Mouse (Mus musculus): Measurements from ENCODE around the gene Olfr1216.
"Not testable (repeated sequence)": the region's sequence is repeated elsewhere in the genome, so short reads cannot be mapped to it uniquely, and the experiment has no call there.

Gene Olfr1216

GRCm38 (mm10) chr2:89018240-89018639, at the start of gene Olfr1216:
Olfr1216 (minus strand) TSS chr2:89018340.
- no peak for DNase-seq (ENCODE audit: low spot score in 2 of 2)

- DNase-seq (ENCODE audit: low spot score in 2 of 2) = no peak
These were observed 42.9 kb upstream of the Olfr1216 start, which contains the start of gene Olfr1218 for GRCm38 (mm10) chr2:89061087-89061486. Olfr1218 (minus strand) TSS chr2:89061187.

GRCm38 (mm10) chr2:89031965-89032364, 13.8 kb upstream of the Olfr1216 start, which contains the start of gene Olfr1217:
Olfr1217 (minus strand) TSS chr2:89032065.
- no peak for DNase-seq (ENCODE audit: low spot score in 2 of 2)

GRCm38 (mm10) chr2:89021436-89021835, 3.3 kb upstream of the Olfr1216 start:
- not testable (repeated sequence) for DNase-seq (ENCODE audit: low spot score in 2 of 2)

GRCm38 (mm10) chr2:89006873-89007272, 11.3 kb downstream of the Olfr1216 start, which contains the start of gene Olfr1215:
Olfr1215 (minus strand) TSS chr2:89006973.
- DNase-seq (ENCODE audit: low spot score in 2 of 2) = no peak

GRCm38 (mm10) chr2:88992553-88992952, 25.6 kb downstream of the Olfr1216 start, which contains the start of gene Olfr1214:
Olfr1214 (minus strand) TSS chr2:88992653.
- DNase-seq (ENCODE audit: low spot score in 2 of 2) = no peak

- no peak for DNase-seq (ENCODE audit: low spot score in 2 of 2)
These were observed 38.0 kb downstream of the Olfr1216 start, which contains the start of gene Gm13762 for GRCm38 (mm10) chr2:88980181-88980580. Gm13762 (minus strand) TSS chr2:88980281.

All from frontal cortex, postnatal 36 days (tissue).